Mouse (Mus musculus) lung, adult 2 months (tissue): ENCODE data around the gene Tssk6.

Experiments used
- CTCF ChIP-seq: fragments of 200-500 bp; IDR thresholded peaks from 2 replicates; pipeline ENCODE4 v1.5.1; 2011; ENCODE audit warnings: mild to moderate bottlenecking, low read length, control low read depth; ENCODE audit not compliant: insufficient read depth
- POLR2A ChIP-seq: fragments of 200-500 bp; IDR thresholded peaks from 2 replicates; pipeline ENCODE4 v1.6.1; 2011; ENCODE audit warnings: low read depth, mild to moderate bottlenecking, control low read depth, low read length, borderline replicate concordance; ENCODE audit errors: extremely low read depth

DNA sequence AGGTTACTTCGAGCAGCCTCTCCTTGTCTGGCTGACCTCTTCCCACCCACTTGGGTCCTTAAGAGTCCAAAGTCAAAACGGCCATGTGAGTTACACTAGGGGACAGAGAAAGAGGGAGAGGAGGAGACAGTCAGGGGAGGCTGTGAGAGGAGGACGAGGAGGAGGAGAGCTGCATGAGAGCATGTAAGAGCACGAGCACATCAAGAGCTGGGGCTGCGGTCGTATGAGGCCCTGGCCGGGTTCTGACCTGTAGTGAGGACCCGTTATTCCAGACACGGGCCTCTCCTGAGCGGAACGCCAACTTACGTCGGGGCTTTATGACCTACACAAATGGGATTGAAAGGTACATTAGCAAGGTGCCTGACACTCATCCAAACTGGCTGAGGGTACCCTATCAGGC, 9.9 kb downstream of the Tssk6 start:
- TF ChIP-seq CTCF (no peak), POLR2A (no peak)
